17 mouse cellular contexts compared by ENCODE assay signal in genomic region chr15:82995239-82995638, GRCm38 (mm10). TPM values are rescaled to one million over a fixed set of nuclear protein-coding genes. Genes with fewer than 3 reads are reported as not detected.
DNase-seq lines count a peak whose midpoint lies in the region; ATAC-seq and TF ChIP-seq lines count a peak whose summit lies in the region.
"Had no signal": no experiment of that assay in that cellular context is flagged by ENCODE, and none has a peak within 500 bp of the region (broad histone marks: within the 10 kb centered on the region; RNA-seq: fewer than 3 reads in every experiment).

No protein-coding gene starts in this region.

- no peaks in the 10 kb centered on the region for H3K9me3 ChIP-seq in hindbrain, embryonic 16.5 days (ENCODE audit: control insufficient read depth, low read length)
- H3K9me3 ChIP-seq: embryonic facial prominence, embryonic 15.5 days; heart, embryonic 13.5 days had no signal

- TF ChIP-seq CTCF in brain, embryonic 14.5 days (IDR thresholded peaks at IDR 0.05; ENCODE audit: borderline replicate concordance, extremely low read depth, insufficient read depth, insufficient read length) = no peak

- H3K27me3 ChIP-seq in hindbrain, embryonic 16.5 days (replicated peaks; ENCODE audit: control insufficient read depth, insufficient read depth, low read length) = no peaks in the 10 kb centered on the region
- H3K27me3 ChIP-seq: embryonic facial prominence, embryonic 15.5 days had no signal

- H3K4me2 ChIP-seq in hindbrain, embryonic 16.5 days (ENCODE audit: low read length) = no peak overlapping the region
- H3K4me2 ChIP-seq: embryonic facial prominence, embryonic 15.5 days; heart, embryonic 13.5 days had no signal

- no peak for TF ChIP-seq POLR2A in brain, embryonic 14.5 days (IDR thresholded peaks at IDR 0.05; ENCODE audit: borderline replicate concordance, extremely low read depth, insufficient read depth, insufficient read length, poor library complexity, severe bottlenecking)

- H3K36me3 ChIP-seq in hindbrain, embryonic 16.5 days (ENCODE audit: control insufficient read depth, insufficient read depth, low read length) = no peaks in the 10 kb centered on the region
- H3K36me3 ChIP-seq: embryonic facial prominence, embryonic 15.5 days; heart, embryonic 13.5 days had no signal

- peaks cover 26% of the 10 kb centered on the region for H3K4me1 ChIP-seq in hindbrain, embryonic 16.5 days (ENCODE audit: control insufficient read depth, insufficient read depth, low read depth, low read length)

- H3K9ac ChIP-seq in hindbrain, embryonic 16.5 days (ENCODE audit: low read depth, low read length) = no peak overlapping the region
- H3K9ac ChIP-seq: embryonic facial prominence, embryonic 15.5 days; heart, embryonic 13.5 days had no signal

- no peak overlapping the region for H3K4me3 ChIP-seq in hindbrain, embryonic 16.5 days (ENCODE audit: low read length)
- H3K4me3 ChIP-seq: embryonic facial prominence, embryonic 15.5 days; heart, embryonic 13.5 days had no signal

- WGBS in hindbrain, embryonic 16.5 days = 47% methylated on average over 7 of the region's 7 CpGs

- ATAC-seq in hindbrain, embryonic 16.5 days = peak; percentile 72
- ATAC-seq in megakaryocyte, adult 5-6 weeks (ENCODE audit: poor library complexity, severe bottlenecking) = no peak
- ATAC-seq: CD4-positive, CD25-positive, alpha-beta regulatory T cell, adult 4 months had no signal

- DNase-seq in layer of hippocampus, adult 9-11 months = peak; percentile 47
- no peak for DNase-seq in layer of hippocampus, postnatal 25 days (ENCODE audit: extremely low spot score in 1 of 2, low spot score in 1 of 2)
- peak; percentile 66 for DNase-seq in brain, adult 2 months (ENCODE audit: low read depth, low spot score)
- peak; percentile 80 for DNase-seq in brain, embryonic 14.5 days (ENCODE audit: low read depth)
- DNase-seq in cerebellum, postnatal 14 days = no peak
- no peak for DNase-seq in thymus, postnatal 14 days
- DNase-seq: adrenal gland, adult 2 months; cerebellum, adult 2 months; kidney, adult 2 months; kidney, postnatal 4 days; lung, adult 2 months; thymus, postnatal 25 days had no signal

- H3K27ac ChIP-seq in hindbrain, embryonic 16.5 days (ENCODE audit: low read depth, low read length) = no peak overlapping the region
- H3K27ac ChIP-seq: embryonic facial prominence, embryonic 15.5 days; heart, embryonic 13.5 days had no signal

RNA-seq across cellular contexts. Expression of gene Tcf20, which starts 7.6 kb away (rescaled TPM):
- total RNA-seq in layer of hippocampus, postnatal 25 days (2021) = 100 to 1,000 TPM; 213 TPM
- 34.0 and 46.8 TPM in 2 replicates for polyA plus RNA-seq in brain, embryonic 14.5 days (2012; rRNA removed)
- 9.3 TPM in 2 replicates for polyA plus RNA-seq in hindbrain, embryonic 16.5 days (2015; fragmentation: Nextera tagmentation; extraction: Ambion mirVana)
- 40.7 and 46.5 TPM in 2 replicates for total RNA-seq in megakaryocyte, adult 5-6 weeks (2015)
- 75.9 and 85.2 TPM in 2 replicates for total RNA-seq in megakaryocyte, adult 5-6 weeks (2017)

RNA-seq across cellular contexts. Expression of gene Nfam1, which starts 37.9 kb away (rescaled TPM):
- 1 to 10 TPM; 2.5 to 2.7 TPM for total RNA-seq in layer of hippocampus, postnatal 25 days (2021)
- 1.7 and 2.1 TPM in 2 replicates for polyA plus RNA-seq in brain, embryonic 14.5 days (2012; rRNA removed)
- polyA plus RNA-seq in hindbrain, embryonic 16.5 days (2015; fragmentation: Nextera tagmentation; extraction: Ambion mirVana) = 2.2 and 2.5 TPM in 2 replicates
- 159 TPM in 2 replicates for total RNA-seq in megakaryocyte, adult 5-6 weeks (2015)
- 189 and 212 TPM in 2 replicates for total RNA-seq in megakaryocyte, adult 5-6 weeks (2017)

Comparison
In these comparisons a context has a peak if more than half of its experiments do, and no peak if none do; other contexts are left out.
1. DNase-seq: peak in layer of hippocampus, adult 9-11 months (single experiment), brain, adult 2 months (single experiment) and brain, embryonic 14.5 days (single experiment); none in layer of hippocampus, postnatal 25 days (0 of 2), cerebellum, postnatal 14 days (0 of 2) and thymus, postnatal 14 days (single experiment).
2. RNA of gene Nfam1, which starts 37.9 kb away (total RNA-seq): 159 to 212 TPM in megakaryocyte, adult 5-6 weeks; 2.5 to 2.7 TPM in layer of hippocampus, postnatal 25 days; every median in the first group is over 10 times any median in the second.